Mouse (Mus musculus) thymus, adult 2 months (tissue): ENCODE data around the gene Kif21a. TPM values are rescaled to one million over a fixed set of nuclear protein-coding genes. Genes with fewer than 3 reads are reported as not detected.

Source experiments
- DNase-seq: peaks from one replicate; pipeline ENCODE4 v3.0.0; 2021
- H3K27ac ChIP-seq: fragments of 200-500 bp; 2 replicates; pipeline ENCODE4 v1.5.1; 2012; ENCODE audit warnings: low read length, control low read depth; ENCODE audit not compliant: control insufficient read depth, insufficient read depth
- H3K27me3 ChIP-seq: fragments of 200-500 bp; 2 replicates; pipeline ENCODE4 v1.6.1; 2012; ENCODE audit warnings: mild to moderate bottlenecking, low read length, moderate library complexity, mixed read lengths; ENCODE audit not compliant: control insufficient read depth, insufficient read depth
- H3K36me3 ChIP-seq: fragments of 200-500 bp; 2 replicates; pipeline ENCODE4 v1.6.1; 2012; ENCODE audit warnings: mild to moderate bottlenecking, low read length, moderate library complexity; ENCODE audit not compliant: control insufficient read depth, insufficient read depth
- H3K4me1 ChIP-seq: fragments of 200-500 bp; replicated peaks from 2 replicates; pipeline ENCODE4 v1.6.1; 2012; ENCODE audit warnings: low read length; ENCODE audit not compliant: control insufficient read depth, insufficient read depth
- H3K4me3 ChIP-seq: fragments of 200-500 bp; 2 replicates; pipeline ENCODE4 v1.5.1; 2012; ENCODE audit warnings: mild to moderate bottlenecking, low read length, control low read depth, moderate library complexity; ENCODE audit not compliant: control insufficient read depth, insufficient read depth
- CTCF ChIP-seq: fragments of 200-500 bp; IDR thresholded peaks from 2 replicates; pipeline ENCODE4 v1.5.1; 2012; ENCODE audit warnings: mild to moderate bottlenecking, control low read depth, low read length, moderate library complexity, borderline replicate concordance; ENCODE audit not compliant: control insufficient read depth, poor library complexity, insufficient read depth; ENCODE audit errors: extremely low read depth
- POLR2A ChIP-seq: fragments of 200-500 bp; IDR thresholded peaks from 2 replicates; pipeline ENCODE4 v1.6.1; 2012; ENCODE audit warnings: mild to moderate bottlenecking, low read length, control low read depth, moderate library complexity; ENCODE audit not compliant: control insufficient read depth, poor library complexity, insufficient read depth; ENCODE audit errors: extremely low read depth
- WGBS: fragments of 180-500 bp; shearing (Covaris S2); methylation state at CpG from one replicate; pipeline ENCODE4 v1.1.7; 2018; 5-methylcytosine and 5-hydroxymethylcytosine counted together
- polyA plus RNA-seq: library from polyadenylated mRNA; depleted of rRNA; stranded (reverse); fragments of >200 nt; gene quantifications from 2 replicates; pipeline ENCODE4 v1.2.3, GENCODE M21; 2012

The Kif21a gene
- polyA plus RNA-seq, 1 experiment = 1.5 TPM

GRCm38 (mm10) chr15:91010218-91010617 lies 39.5 kb downstream of the Kif21a start:
- no peak overlapping the region for H3K27ac ChIP-seq
- 88% methylated on average over 4 of the region's 4 CpGs for WGBS
- H3K27me3 ChIP-seq = no peaks in the 10 kb centered on the region
- H3K4me3 ChIP-seq = no peak overlapping the region
- H3K36me3 ChIP-seq = no peaks in the 10 kb centered on the region
- no peak for TF ChIP-seq POLR2A
- no peak for TF ChIP-seq CTCF
- no peak for DNase-seq
- H3K4me1 ChIP-seq = no peaks in the 10 kb centered on the region

GRCm38 (mm10) chr15:91007123-91007830 lies 42.5 kb downstream of the Kif21a start:
- H3K27me3 ChIP-seq = no peaks in the 10 kb centered on the region
- no peak for DNase-seq
- no peak overlapping the region for H3K4me3 ChIP-seq
- TF ChIP-seq POLR2A (no peak), CTCF (no peak)
- 94% methylated on average over 13 of the region's 13 CpGs for WGBS
- no peaks in the 10 kb centered on the region for H3K36me3 ChIP-seq
- no peaks in the 10 kb centered on the region for H3K4me1 ChIP-seq
- H3K27ac ChIP-seq = no peak overlapping the region

GRCm38 (mm10) chr15:91004726-91005125 lies 45.0 kb downstream of the Kif21a start:
- Histone ChIP-seq H3K36me3 (no peaks in the 10 kb centered on the region), H3K4me1 (no peaks in the 10 kb centered on the region), H3K4me3 (no peak overlapping the region), H3K27me3 (no peaks in the 10 kb centered on the region), H3K27ac (no peak overlapping the region)
- no peak for TF ChIP-seq CTCF
- TF ChIP-seq POLR2A = no peak
- no peak for DNase-seq
- WGBS = 85% methylated on average over 7 of the region's 7 CpGs

- 96% methylated on average over 10 of the region's 10 CpGs for WGBS
- TF ChIP-seq CTCF (no peak), POLR2A (no peak)
These were observed 48.6 kb downstream of the Kif21a start for GRCm38 (mm10) chr15:91001037-91001616.

GRCm38 (mm10) chr15:91000280-91001036 lies 49.3 kb downstream of the Kif21a start:
- no peak overlapping the region for H3K27ac ChIP-seq
- WGBS = 91% methylated on average over 21 of the region's 21 CpGs
- H3K27me3 ChIP-seq = no peaks in the 10 kb centered on the region
- TF ChIP-seq POLR2A (no peak), CTCF (no peak)
- DNase-seq = no peak
- no peaks in the 10 kb centered on the region for H3K4me1 ChIP-seq
- no peaks in the 10 kb centered on the region for H3K36me3 ChIP-seq
- no peak overlapping the region for H3K4me3 ChIP-seq

More at GRCm38 (mm10) chr15:91001037-91001616, 48.6 kb downstream of the Kif21a start:
- Histone ChIP-seq H3K36me3 (no peaks in the 10 kb centered on the region), H3K4me1 (no peaks in the 10 kb centered on the region), H3K27ac (no peak overlapping the region), H3K27me3 (no peaks in the 10 kb centered on the region), H3K4me3 (no peak overlapping the region)
- DNase-seq = no peak

GRCm38 (mm10) chr15:90992871-90993270 lies 56.9 kb downstream of the Kif21a start:
- no peaks in the 10 kb centered on the region for H3K27me3 ChIP-seq
- TF ChIP-seq POLR2A (no peak), CTCF (no peak)
- H3K36me3 ChIP-seq = no peaks in the 10 kb centered on the region
- DNase-seq = no peak
- H3K4me1 ChIP-seq = no peaks in the 10 kb centered on the region
- WGBS = 78% methylated on average over 2 of the region's 2 CpGs
- no peak overlapping the region for H3K4me3 ChIP-seq
- no peak overlapping the region for H3K27ac ChIP-seq
